Comparison of ENCODE assay signal across 8 mouse cellular contexts in genomic region chr2:11429538-11429937, GRCm38 (mm10).
DNase-seq lines count a peak whose midpoint lies in the region; ATAC-seq and TF ChIP-seq lines count a peak whose summit lies in the region.

No protein-coding gene starts in this region.

- no peak overlapping the region for H3K4me3 ChIP-seq in embryonic facial prominence, embryonic 12.5 days
- no peak overlapping the region for H3K4me3 ChIP-seq in heart, adult 2 months
- H3K4me3 ChIP-seq in limb, embryonic 12.5 days (replicated peaks) = no peak overlapping the region
- H3K4me3 ChIP-seq in midbrain, embryonic 15.5 days = no peak overlapping the region
- no peak overlapping the region for H3K4me3 ChIP-seq in stomach, embryonic 15.5 days (replicated peaks)

- 37% methylated on average over 3 of the region's 3 CpGs for WGBS in embryonic facial prominence, embryonic 12.5 days
- WGBS in heart, adult 2 months = 20% methylated on average over 3 of the region's 3 CpGs
- WGBS in limb, embryonic 12.5 days = 29% methylated on average over 3 of the region's 3 CpGs
- 52% methylated on average over 3 of the region's 3 CpGs for WGBS in midbrain, embryonic 15.5 days
- WGBS in stomach, embryonic 15.5 days = 3% methylated on average over 3 of the region's 3 CpGs

- H3K4me1 ChIP-seq in embryonic facial prominence, embryonic 12.5 days = peaks cover 5% of the 10 kb centered on the region
- H3K4me1 ChIP-seq in heart, adult 2 months (ENCODE audit: control insufficient read depth, insufficient read depth, low read length) = peaks cover 6% of the 10 kb centered on the region
- H3K4me1 ChIP-seq in limb, embryonic 12.5 days (replicated peaks) = peaks cover 20% of the 10 kb centered on the region
- H3K4me1 ChIP-seq in midbrain, embryonic 15.5 days = no peaks in the 10 kb centered on the region
- peaks cover 11% of the 10 kb centered on the region for H3K4me1 ChIP-seq in stomach, embryonic 15.5 days

- no peaks in the 10 kb centered on the region for H3K79me2 ChIP-seq in heart, adult 2 months (replicated peaks; ENCODE audit: control insufficient read depth, insufficient read depth, low read length)

- H3K9me3 ChIP-seq in embryonic facial prominence, embryonic 12.5 days = no peaks in the 10 kb centered on the region
- no peaks in the 10 kb centered on the region for H3K9me3 ChIP-seq in limb, embryonic 12.5 days
- H3K9me3 ChIP-seq in midbrain, embryonic 15.5 days = no peaks in the 10 kb centered on the region
- H3K9me3 ChIP-seq in stomach, embryonic 15.5 days = no peaks in the 10 kb centered on the region

- DNase-seq in adipocyte (ENCODE audit: low spot score) = peak; percentile 90
- peak; percentile 70 to 85 for DNase-seq in heart, adult 2 months
- peak; percentile 65 to 78 for DNase-seq in kidney, adult 8-10 months
- no peak for DNase-seq in cerebellum, adult 9-10 months

- no peaks in the 10 kb centered on the region for H3K36me3 ChIP-seq in embryonic facial prominence, embryonic 12.5 days
- H3K36me3 ChIP-seq in heart, adult 2 months (ENCODE audit: control insufficient read depth, insufficient read depth, low read length) = no peaks in the 10 kb centered on the region; the same call in 1 of the 2 replicates
- H3K36me3 ChIP-seq in limb, embryonic 12.5 days = no peaks in the 10 kb centered on the region
- H3K36me3 ChIP-seq in midbrain, embryonic 15.5 days (replicated peaks) = no peaks in the 10 kb centered on the region
- H3K36me3 ChIP-seq in stomach, embryonic 15.5 days = no peaks in the 10 kb centered on the region

- TF ChIP-seq EP300 in heart, adult 2 months (IDR thresholded peaks at IDR 0.05; ENCODE audit: insufficient read depth, low read depth, low read length) = peak; percentile 70; the same call in 1 of the 2 replicates

- no peaks in the 10 kb centered on the region for H3K27me3 ChIP-seq in embryonic facial prominence, embryonic 12.5 days
- no peaks in the 10 kb centered on the region for H3K27me3 ChIP-seq in heart, adult 2 months (ENCODE audit: control insufficient read depth, insufficient read depth, low read length)
- no peaks in the 10 kb centered on the region for H3K27me3 ChIP-seq in limb, embryonic 12.5 days
- H3K27me3 ChIP-seq in midbrain, embryonic 15.5 days (replicated peaks) = no peaks in the 10 kb centered on the region
- no peaks in the 10 kb centered on the region for H3K27me3 ChIP-seq in stomach, embryonic 15.5 days (replicated peaks)

- no peak for TF ChIP-seq POLR2A in heart, adult 2 months (IDR thresholded peaks at IDR 0.05; ENCODE audit: insufficient read depth, low read depth, low read length)

- H3K27ac ChIP-seq in embryonic facial prominence, embryonic 12.5 days = no peak overlapping the region
- H3K27ac ChIP-seq in heart, adult 2 months = peak overlapping the region; percentile 49
- H3K27ac ChIP-seq in limb, embryonic 12.5 days = 0 out of 2 replicates have a peak overlapping the region, but pooled peaks have one; percentile 35
- H3K27ac ChIP-seq in midbrain, embryonic 15.5 days = no peak overlapping the region
- H3K27ac ChIP-seq in stomach, embryonic 15.5 days = peak overlapping the region; percentile 71

- intact Hi-C loops in heart, adult 2 months (cut with DNase I) = loop anchor here (2.0 to 10.0 kb wide), 3 partner anchors 71 to 108 kb away; no protein-coding TSS in a partner anchor

- no peak overlapping the region for H3K9ac ChIP-seq in embryonic facial prominence, embryonic 12.5 days
- no peak overlapping the region for H3K9ac ChIP-seq in heart, adult 2 months (ENCODE audit: low read depth, low read length)
- no peak overlapping the region for H3K9ac ChIP-seq in limb, embryonic 12.5 days (replicated peaks)
- H3K9ac ChIP-seq in midbrain, embryonic 15.5 days = no peak overlapping the region
- H3K9ac ChIP-seq in stomach, embryonic 15.5 days = no peak overlapping the region

- ATAC-seq in embryonic facial prominence, embryonic 12.5 days (ENCODE audit: insufficient number of reproducible peaks, insufficient read depth, low FRiP score, low TSS enrichment) = 0 out of 2 replicates have a peak, but pooled peaks have one; percentile 31
- ATAC-seq in limb, embryonic 12.5 days (ENCODE audit: insufficient number of reproducible peaks, insufficient read depth, low FRiP score, low TSS enrichment, low read depth) = peak; percentile 54; the same call in 1 of the 2 replicates
- peak; percentile 39; the same call in 1 of the 2 replicates for ATAC-seq in midbrain, embryonic 15.5 days (replicated peaks)
- ATAC-seq in stomach, embryonic 15.5 days (ENCODE audit: insufficient read depth, low FRiP score, low read depth) = peak; percentile 88

- no peak for TF ChIP-seq CTCF in heart, adult 2 months (IDR thresholded peaks at IDR 0.05)

- H3K4me2 ChIP-seq in embryonic facial prominence, embryonic 12.5 days (replicated peaks) = no peak overlapping the region
- no peak overlapping the region for H3K4me2 ChIP-seq in limb, embryonic 12.5 days
- H3K4me2 ChIP-seq in midbrain, embryonic 15.5 days = no peak overlapping the region
- H3K4me2 ChIP-seq in stomach, embryonic 15.5 days = no peak overlapping the region

Comparison
In these comparisons a context has a peak if more than half of its experiments do, and no peak if none do; other contexts are left out.
1. ATAC-seq: peak in every context shown above with its lines; median percentile 88 in stomach, embryonic 15.5 days; 54 in limb, embryonic 12.5 days; 39 in midbrain, embryonic 15.5 days; 31 in embryonic facial prominence, embryonic 12.5 days.
2. H3K27ac ChIP-seq: peak in heart, adult 2 months (single experiment), limb, embryonic 12.5 days (single experiment) and stomach, embryonic 15.5 days (single experiment); none in embryonic facial prominence, embryonic 12.5 days (single experiment) and midbrain, embryonic 15.5 days (single experiment).